Mouse (Mus musculus): ENCODE results near the gene Zfp420. TPM values are rescaled to one million over a fixed set of nuclear protein-coding genes. Genes with fewer than 3 reads are reported as not detected.

Gene Zfp420
- polyA plus RNA-seq, 1 experiment: 13.4 TPM

DNA sequence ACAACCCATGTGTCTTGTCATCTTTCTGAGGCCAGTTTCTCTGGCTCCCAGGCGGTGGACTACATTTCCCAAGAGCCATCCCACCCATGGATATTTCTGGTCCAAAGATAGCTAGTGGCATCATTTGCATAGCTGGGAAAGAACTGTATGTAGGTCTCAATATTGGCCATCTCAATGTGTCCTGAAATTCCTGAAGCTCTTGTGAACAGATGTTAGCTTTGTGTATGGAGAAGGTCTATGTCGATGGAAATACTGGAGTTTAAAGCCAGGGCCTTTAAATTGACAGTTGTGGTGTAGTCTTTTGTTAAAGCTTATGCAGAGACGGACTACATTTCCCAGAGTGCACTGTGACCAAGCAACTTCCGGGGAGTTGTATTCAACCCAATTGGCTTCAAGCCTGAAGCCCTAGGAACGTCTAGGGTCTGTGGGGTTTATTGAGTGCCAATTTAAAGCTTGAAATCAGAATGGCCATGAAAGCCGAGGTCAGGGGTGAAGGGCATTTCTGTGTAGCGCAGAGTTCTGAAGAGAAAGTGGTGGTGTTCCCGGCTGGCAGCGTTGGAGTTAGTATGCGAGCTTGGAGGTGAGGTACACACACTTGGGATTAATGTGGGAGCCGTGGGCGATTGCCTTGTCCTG is 41.0 kb upstream of the Zfp420 start:
- Histone ChIP-seq H3K4me3 (ENCODE audit: low read depth, low read length) (peak overlapping the region; percentile 86), H3K9ac (ENCODE audit: low read depth, poor library complexity, severe bottlenecking) (peak overlapping the region; percentile 49), H3K9me3 (replicated peaks; ENCODE audit: control insufficient read depth, insufficient read depth, low read length, poor library complexity, severe bottlenecking) (no peaks in the 10 kb centered on the region), H3K27me3 (ENCODE audit: control insufficient read depth, insufficient read depth, low read length, poor library complexity, severe bottlenecking) (no peaks in the 10 kb centered on the region), H3K4me1 (ENCODE audit: control insufficient read depth, insufficient read depth, low read length) (no peaks in the 10 kb centered on the region), H3K27ac (ENCODE audit: insufficient read depth, low read length) (no peak overlapping the region), H3K36me3 (ENCODE audit: control insufficient read depth, insufficient read depth, low read length, poor library complexity, severe bottlenecking) (no peaks in the 10 kb centered on the region)
- no peak for TF ChIP-seq CTCF (IDR thresholded peaks at IDR 0.05; ENCODE audit: low read depth, low read length)
- no peak for TF ChIP-seq EP300 (IDR thresholded peaks at IDR 0.05; ENCODE audit: insufficient read depth, low read depth, low read length)
- no peak for TF ChIP-seq POLR2A (IDR thresholded peaks at IDR 0.05; ENCODE audit: insufficient read depth, low read length)

DNA sequence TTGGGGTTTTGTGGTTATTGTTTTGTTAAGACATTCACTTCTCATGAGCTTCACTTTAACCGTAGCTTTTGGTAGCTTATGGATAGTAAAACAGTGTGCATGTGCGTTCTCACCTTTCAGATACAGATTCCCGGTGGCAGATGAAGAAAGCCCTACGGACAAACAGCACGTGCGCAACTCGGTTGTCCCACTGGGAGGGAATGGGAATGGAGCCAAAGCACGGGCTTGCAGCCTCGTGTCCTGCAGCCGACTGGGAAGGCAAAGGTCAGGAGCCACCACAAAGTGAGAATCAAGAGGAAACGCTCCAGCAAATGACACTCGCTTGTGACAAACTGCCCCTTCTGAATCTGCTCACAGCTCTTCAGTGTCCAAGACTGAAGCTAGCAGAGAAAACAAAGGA is 31.8 kb upstream of the Zfp420 start:
- Histone ChIP-seq H3K27ac (ENCODE audit: insufficient read depth, low read length) (no peak overlapping the region), H3K36me3 (ENCODE audit: control insufficient read depth, insufficient read depth, low read length, poor library complexity, severe bottlenecking) (peaks cover 17% of the 10 kb centered on the region), H3K9me3 (replicated peaks; ENCODE audit: control insufficient read depth, insufficient read depth, low read length, poor library complexity, severe bottlenecking) (no peaks in the 10 kb centered on the region), H3K9ac (ENCODE audit: low read depth, poor library complexity, severe bottlenecking) (no peak overlapping the region), H3K4me1 (ENCODE audit: control insufficient read depth, insufficient read depth, low read length) (no peaks in the 10 kb centered on the region), H3K27me3 (ENCODE audit: control insufficient read depth, insufficient read depth, low read length, poor library complexity, severe bottlenecking) (no peaks in the 10 kb centered on the region), H3K4me3 (ENCODE audit: low read depth, low read length) (no peak overlapping the region)
- TF ChIP-seq EP300 (IDR thresholded peaks at IDR 0.05; ENCODE audit: insufficient read depth, low read depth, low read length): no peak
- no peak for TF ChIP-seq POLR2A (IDR thresholded peaks at IDR 0.05; ENCODE audit: insufficient read depth, low read length)
- no peak for TF ChIP-seq CTCF (IDR thresholded peaks at IDR 0.05; ENCODE audit: low read depth, low read length)

DNA sequence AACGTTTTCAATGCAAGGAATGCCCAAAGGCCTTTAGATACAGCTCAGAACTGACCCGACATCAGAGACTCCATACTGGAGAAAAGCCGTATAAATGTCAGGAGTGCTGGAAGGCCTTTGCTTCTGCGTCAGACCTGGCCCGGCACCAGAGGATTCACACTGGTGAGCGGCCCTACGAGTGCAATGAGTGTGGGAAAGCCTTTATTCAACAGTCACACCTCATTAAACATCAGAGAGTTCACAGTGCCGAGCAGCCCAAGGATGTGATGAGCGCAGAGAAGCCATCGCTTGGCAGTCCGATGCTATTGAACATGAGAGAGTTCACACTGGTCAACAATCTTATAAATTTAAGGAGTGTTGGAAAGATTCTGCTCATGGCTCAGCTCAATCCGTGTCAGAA is 30.0 kb upstream of the Zfp420 start:
- Histone ChIP-seq H3K9ac (ENCODE audit: low read depth, poor library complexity, severe bottlenecking) (no peak overlapping the region), H3K4me3 (ENCODE audit: low read depth, low read length) (no peak overlapping the region), H3K36me3 (ENCODE audit: control insufficient read depth, insufficient read depth, low read length, poor library complexity, severe bottlenecking) (peaks cover 17% of the 10 kb centered on the region), H3K9me3 (replicated peaks; ENCODE audit: control insufficient read depth, insufficient read depth, low read length, poor library complexity, severe bottlenecking) (no peaks in the 10 kb centered on the region), H3K4me1 (ENCODE audit: control insufficient read depth, insufficient read depth, low read length) (no peaks in the 10 kb centered on the region), H3K27me3 (ENCODE audit: control insufficient read depth, insufficient read depth, low read length, poor library complexity, severe bottlenecking) (no peaks in the 10 kb centered on the region), H3K27ac (ENCODE audit: insufficient read depth, low read length) (no peak overlapping the region)
- TF ChIP-seq POLR2A (IDR thresholded peaks at IDR 0.05; ENCODE audit: insufficient read depth, low read length) (no peak), CTCF (IDR thresholded peaks at IDR 0.05; ENCODE audit: low read depth, low read length) (no peak)

DNA sequence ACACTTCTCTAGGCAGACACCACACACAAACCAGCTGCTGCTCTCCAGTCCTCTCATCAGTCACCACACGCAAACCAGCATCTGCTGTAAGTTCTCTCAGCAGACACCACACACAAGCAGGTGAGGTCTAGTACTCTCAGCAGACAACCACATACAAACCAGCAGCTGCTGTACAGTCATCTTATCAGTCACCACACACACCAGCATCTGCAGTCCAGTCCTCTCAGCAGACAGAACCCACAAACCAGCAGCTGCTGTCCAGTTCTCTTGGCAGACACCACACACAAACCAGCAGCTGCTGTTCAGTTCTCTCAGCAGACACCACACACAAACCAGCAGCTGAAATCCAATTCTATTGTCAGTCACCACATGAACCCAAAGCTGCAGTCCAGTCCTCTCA is 23.0 kb upstream of the Zfp420 start:
- no peak overlapping the region for H3K9ac ChIP-seq (ENCODE audit: low read depth, poor library complexity, severe bottlenecking)
- H3K27ac ChIP-seq (ENCODE audit: insufficient read depth, low read length): no peak overlapping the region
- no peaks in the 10 kb centered on the region for H3K36me3 ChIP-seq (ENCODE audit: control insufficient read depth, insufficient read depth, low read length, poor library complexity, severe bottlenecking)
- H3K4me3 ChIP-seq (ENCODE audit: low read depth, low read length): no peak overlapping the region
- H3K4me1 ChIP-seq (ENCODE audit: control insufficient read depth, insufficient read depth, low read length): no peaks in the 10 kb centered on the region
- H3K9me3 ChIP-seq (replicated peaks; ENCODE audit: control insufficient read depth, insufficient read depth, low read length, poor library complexity, severe bottlenecking): no peaks in the 10 kb centered on the region
- H3K27me3 ChIP-seq (ENCODE audit: control insufficient read depth, insufficient read depth, low read length, poor library complexity, severe bottlenecking): no peaks in the 10 kb centered on the region
- TF ChIP-seq EP300 (IDR thresholded peaks at IDR 0.05; ENCODE audit: insufficient read depth, low read depth, low read length) (no peak), CTCF (IDR thresholded peaks at IDR 0.05; ENCODE audit: low read depth, low read length) (no peak), POLR2A (IDR thresholded peaks at IDR 0.05; ENCODE audit: insufficient read depth, low read length) (no peak)

DNA sequence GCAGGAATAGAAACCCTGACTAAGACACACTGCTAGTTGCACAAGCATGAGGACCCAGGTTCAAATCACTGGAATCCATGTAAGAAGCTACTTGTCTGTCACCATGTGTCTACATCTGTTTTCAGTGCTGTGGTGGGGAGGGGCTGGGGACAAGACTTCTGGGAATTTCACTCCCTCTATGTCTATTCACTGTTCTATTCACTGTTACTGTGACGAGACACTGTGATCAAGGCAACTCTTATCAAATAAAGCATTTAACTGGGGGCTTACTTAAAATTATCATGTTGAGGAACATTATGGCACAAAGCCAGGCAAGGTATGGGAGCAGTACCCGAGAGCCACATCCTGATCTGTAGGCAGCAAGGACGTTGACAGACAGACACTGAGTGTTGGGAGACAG is 20.5 kb upstream of the Zfp420 start:
- H3K4me1 ChIP-seq (ENCODE audit: control insufficient read depth, insufficient read depth, low read length): no peaks in the 10 kb centered on the region
- H3K36me3 ChIP-seq (ENCODE audit: control insufficient read depth, insufficient read depth, low read length, poor library complexity, severe bottlenecking): peaks cover 2% of the 10 kb centered on the region
- no peaks in the 10 kb centered on the region for H3K27me3 ChIP-seq (ENCODE audit: control insufficient read depth, insufficient read depth, low read length, poor library complexity, severe bottlenecking)
- H3K9me3 ChIP-seq (replicated peaks; ENCODE audit: control insufficient read depth, insufficient read depth, low read length, poor library complexity, severe bottlenecking): no peaks in the 10 kb centered on the region
- H3K27ac ChIP-seq (ENCODE audit: insufficient read depth, low read length): no peak overlapping the region
- H3K4me3 ChIP-seq (ENCODE audit: low read depth, low read length): no peak overlapping the region
- no peak overlapping the region for H3K9ac ChIP-seq (ENCODE audit: low read depth, poor library complexity, severe bottlenecking)
- TF ChIP-seq EP300 (IDR thresholded peaks at IDR 0.05; ENCODE audit: insufficient read depth, low read depth, low read length) (no peak), CTCF (IDR thresholded peaks at IDR 0.05; ENCODE audit: low read depth, low read length) (no peak), POLR2A (IDR thresholded peaks at IDR 0.05; ENCODE audit: insufficient read depth, low read length) (no peak)

DNA sequence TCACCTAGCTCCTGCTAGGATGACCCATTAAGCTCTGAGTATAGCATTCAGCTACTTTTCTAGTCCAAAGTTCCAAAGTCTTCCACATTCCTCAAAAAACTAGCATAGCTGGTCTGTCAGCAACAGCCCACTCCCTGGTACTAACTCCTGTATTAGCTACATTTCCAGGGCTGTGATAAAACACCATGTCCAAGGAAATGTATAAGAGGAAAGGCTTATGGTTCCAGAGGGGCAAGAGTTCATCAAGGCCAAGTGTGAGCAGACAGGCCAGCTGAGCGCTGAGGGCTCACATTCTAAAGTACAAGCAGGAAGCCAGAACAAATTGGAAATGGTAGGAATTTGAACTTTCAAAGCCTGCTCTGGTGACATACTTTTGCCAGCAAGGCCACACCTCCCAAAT is 17.7 kb upstream of the Zfp420 start:
- Histone ChIP-seq H3K27me3 (ENCODE audit: control insufficient read depth, insufficient read depth, low read length, poor library complexity, severe bottlenecking) (no peaks in the 10 kb centered on the region), H3K27ac (ENCODE audit: insufficient read depth, low read length) (no peak overlapping the region), H3K36me3 (ENCODE audit: control insufficient read depth, insufficient read depth, low read length, poor library complexity, severe bottlenecking) (peaks cover 21% of the 10 kb centered on the region), H3K4me1 (ENCODE audit: control insufficient read depth, insufficient read depth, low read length) (no peaks in the 10 kb centered on the region), H3K9ac (ENCODE audit: low read depth, poor library complexity, severe bottlenecking) (no peak overlapping the region), H3K9me3 (replicated peaks; ENCODE audit: control insufficient read depth, insufficient read depth, low read length, poor library complexity, severe bottlenecking) (no peaks in the 10 kb centered on the region), H3K4me3 (ENCODE audit: low read depth, low read length) (no peak overlapping the region)
- TF ChIP-seq POLR2A (IDR thresholded peaks at IDR 0.05; ENCODE audit: insufficient read depth, low read length) (no peak), EP300 (IDR thresholded peaks at IDR 0.05; ENCODE audit: insufficient read depth, low read depth, low read length) (no peak), CTCF (IDR thresholded peaks at IDR 0.05; ENCODE audit: low read depth, low read length) (no peak)

Measured in ES-Bruce4 (cell line).